Mouse (Mus musculus) adrenal gland, adult 2 months (tissue): ENCODE data around the gene Nucb1. TPM values are rescaled to one million over a fixed set of nuclear protein-coding genes. Genes with fewer than 3 reads are reported as not detected.

Experiments
- microRNA-seq, 2 experiments: library from miRNA; unstranded; fragments of <30 nt; microRNA quantifications; one replicate each; pipeline ENCODE4 v1.2.0; 2021
- polyA plus RNA-seq: library from polyadenylated mRNA; depleted of rRNA; stranded (reverse); fragments of >200 nt; gene quantifications from 2 replicates; pipeline ENCODE4 v1.2.3, GENCODE M21; 2012; rRNA removed
- total RNA-seq, 2 experiments: library from RNA; stranded (reverse); gene quantifications; 2 replicates each; pipeline ENCODE4 v1.2.3; 2021

The Nucb1 gene
- total and polyA plus RNA-seq, 3 experiments = 280 to 643 (median 286) TPM

Small RNAs within 50 kb of the gene (microRNA-seq; reads per million reads assigned to microRNA genes)
- gene Gm22133 = 0.83 to 1.8 reads per million in 2 experiments

Other genes starting within 250 kb of the Nucb1 start
Only the 30 nearest of the 34 such genes appear.
- 1 to 10 TPM; 5.2 to 9.4 TPM for gene Trpm4, start 176.6 kb downstream of the Nucb1 start, total RNA-seq
- gene Trpm4, start 176.6 kb downstream of the Nucb1 start, polyA plus RNA-seq = 8.8 and 11.2 TPM in 2 replicates
- under 1 TPM in 1 of 2 experiments, not detected in 1; 0.23 TPM for gene Hrc, start 175.1 kb downstream of the Nucb1 start, total RNA-seq
- gene Hrc, start 175.1 kb downstream of the Nucb1 start, polyA plus RNA-seq = 0.18 TPM in 1 of 2 replicates, not detected in the other
- gene Ppfia3, start 143.4 kb downstream of the Nucb1 start, total RNA-seq = 1 to 10 TPM; 1.1 to 2.8 TPM
- 4.3 and 4.7 TPM in 2 replicates for gene Ppfia3, start 143.4 kb downstream of the Nucb1 start, polyA plus RNA-seq
- gene Lin7b, start 139.8 kb downstream of the Nucb1 start, total RNA-seq = 1 to 10 TPM; 2.4 to 3.8 TPM
- gene Lin7b, start 139.8 kb downstream of the Nucb1 start, polyA plus RNA-seq = 5.7 and 10.3 TPM in 2 replicates
- gene Snrnp70, start 114.7 kb downstream of the Nucb1 start, total RNA-seq = 100 to 1,000 TPM; 219 to 278 TPM
- 230 and 236 TPM in 2 replicates for gene Snrnp70, start 114.7 kb downstream of the Nucb1 start, polyA plus RNA-seq
- gene Kcna7, start 104.8 kb downstream of the Nucb1 start, total RNA-seq = not detected
- gene Kcna7, start 104.8 kb downstream of the Nucb1 start, polyA plus RNA-seq = not detected in 2 replicates
- gene Ntf5, start 96.7 kb downstream of the Nucb1 start, total RNA-seq = not detected
- not detected in 2 replicates for gene Ntf5, start 96.7 kb downstream of the Nucb1 start, polyA plus RNA-seq
- gene Lhb, start 89.6 kb downstream of the Nucb1 start, total RNA-seq = not detected
- not detected in 2 replicates for gene Lhb, start 89.6 kb downstream of the Nucb1 start, polyA plus RNA-seq
- 10 to 100 TPM; 46.4 to 57.6 TPM for gene Gys1, start 75.6 kb downstream of the Nucb1 start, total RNA-seq
- 64.0 and 82.1 TPM in 2 replicates for gene Gys1, start 75.6 kb downstream of the Nucb1 start, polyA plus RNA-seq
- 10 to 100 TPM; 38.2 to 52.3 TPM for gene Ruvbl2, start 72.3 kb downstream of the Nucb1 start, total RNA-seq
- 70.2 and 89.3 TPM in 2 replicates for gene Ruvbl2, start 72.3 kb downstream of the Nucb1 start, polyA plus RNA-seq
- gene Ftl1, start 50.5 kb downstream of the Nucb1 start, total RNA-seq = 1,000 to 10,000 TPM; 1,338 to 1,480 TPM
- gene Ftl1, start 50.5 kb downstream of the Nucb1 start, polyA plus RNA-seq = 7,024 and 7,397 TPM in 2 replicates
- gene Bax, start 43.5 kb downstream of the Nucb1 start, total RNA-seq = 10 to 100 TPM; 52.5 to 60.6 TPM
- 148 and 158 TPM in 2 replicates for gene Bax, start 43.5 kb downstream of the Nucb1 start, polyA plus RNA-seq
- gene Tulp2, start 28.5 kb downstream of the Nucb1 start, total RNA-seq = under 1 TPM; 0.41 to 0.75 TPM
- gene Tulp2, start 28.5 kb downstream of the Nucb1 start, polyA plus RNA-seq = 0.44 and 0.64 TPM in 2 replicates
- 10 to 100 TPM in 1 of 2 experiments, 1 to 10 TPM in 1; 2.2 to 33.5 TPM for gene Gm45808, start 23.6 kb downstream of the Nucb1 start, total RNA-seq
- 0.45 TPM in 1 of 2 replicates, not detected in the other for gene Gm45808, start 23.6 kb downstream of the Nucb1 start, polyA plus RNA-seq
- gene Dhdh, start 21.6 kb downstream of the Nucb1 start, total RNA-seq = 10 to 100 TPM; 55.4 to 71.1 TPM
- 17.6 and 21.4 TPM in 2 replicates for gene Dhdh, start 21.6 kb downstream of the Nucb1 start, polyA plus RNA-seq
- gene Ppp1r15a, start 15.9 kb upstream of the Nucb1 start, total RNA-seq = 10 to 100 TPM; 49.0 to 57.8 TPM
- gene Ppp1r15a, start 15.9 kb upstream of the Nucb1 start, polyA plus RNA-seq = 49.5 and 49.7 TPM in 2 replicates
- gene Plekha4, start 15.9 kb upstream of the Nucb1 start, total RNA-seq = 1 to 10 TPM; 3.0 to 5.9 TPM
- 9.8 and 15.6 TPM in 2 replicates for gene Plekha4, start 15.9 kb upstream of the Nucb1 start, polyA plus RNA-seq
- gene Hsd17b14, start 44.5 kb upstream of the Nucb1 start, total RNA-seq = 1 to 10 TPM; 2.3 TPM
- gene Hsd17b14, start 44.5 kb upstream of the Nucb1 start, polyA plus RNA-seq = 1.5 and 2.3 TPM in 2 replicates
- 100 to 1,000 TPM; 213 to 292 TPM for gene Bcat2, start 59.7 kb upstream of the Nucb1 start, total RNA-seq
- 166 and 170 TPM in 2 replicates for gene Bcat2, start 59.7 kb upstream of the Nucb1 start, polyA plus RNA-seq
- gene Fgf21, start 105.1 kb upstream of the Nucb1 start, total RNA-seq = not detected
- gene Fgf21, start 105.1 kb upstream of the Nucb1 start, polyA plus RNA-seq = 0.15 and 0.16 TPM in 2 replicates
- gene Fut1, start 106.9 kb upstream of the Nucb1 start, total RNA-seq = not detected
- not detected in 2 replicates for gene Fut1, start 106.9 kb upstream of the Nucb1 start, polyA plus RNA-seq
- gene Izumo1, start 111.4 kb upstream of the Nucb1 start, total RNA-seq = under 1 TPM; 0.28 to 0.29 TPM
- 0.65 and 0.89 TPM in 2 replicates for gene Izumo1, start 111.4 kb upstream of the Nucb1 start, polyA plus RNA-seq
- gene Rasip1, start 117.1 kb upstream of the Nucb1 start, total RNA-seq = 10 to 100 TPM; 13.5 to 20.6 TPM
- gene Rasip1, start 117.1 kb upstream of the Nucb1 start, polyA plus RNA-seq = 42.9 and 56.4 TPM in 2 replicates
- gene Mamstr, start 129.6 kb upstream of the Nucb1 start, total RNA-seq = 1 to 10 TPM; 3.0 to 5.8 TPM
- 5.1 and 5.8 TPM in 2 replicates for gene Mamstr, start 129.6 kb upstream of the Nucb1 start, polyA plus RNA-seq
- under 1 TPM in 1 of 2 experiments, not detected in 1; 0.09 TPM for gene Fut2, start 156.0 kb upstream of the Nucb1 start, total RNA-seq
- gene Fut2, start 156.0 kb upstream of the Nucb1 start, polyA plus RNA-seq = not detected in 2 replicates
- gene Ntn5, start 173.6 kb upstream of the Nucb1 start, total RNA-seq = under 1 TPM in 1 of 2 experiments, not detected in 1; 0.31 TPM
- 0.40 and 0.86 TPM in 2 replicates for gene Ntn5, start 173.6 kb upstream of the Nucb1 start, polyA plus RNA-seq
- gene Sec1, start 184.0 kb upstream of the Nucb1 start, total RNA-seq = under 1 TPM; 0.29 to 0.41 TPM
- 0.57 and 0.58 TPM in 2 replicates for gene Sec1, start 184.0 kb upstream of the Nucb1 start, polyA plus RNA-seq
- gene Car11, start 189.4 kb upstream of the Nucb1 start, total RNA-seq = 10 to 100 TPM; 10.9 to 18.6 TPM
- 30.0 and 38.2 TPM in 2 replicates for gene Car11, start 189.4 kb upstream of the Nucb1 start, polyA plus RNA-seq
- 100 to 1,000 TPM in 1 of 2 experiments, 10 to 100 TPM in 1; 54.3 to 225 TPM for gene Dbp, start 194.7 kb upstream of the Nucb1 start, total RNA-seq
- gene Dbp, start 194.7 kb upstream of the Nucb1 start, polyA plus RNA-seq = 569 and 796 TPM in 2 replicates
- 1,000 to 10,000 TPM in 1 of 2 experiments, 100 to 1,000 TPM in 1; 972 to 1,050 TPM for gene Rpl18, start 205.1 kb upstream of the Nucb1 start, total RNA-seq
- gene Rpl18, start 205.1 kb upstream of the Nucb1 start, polyA plus RNA-seq = 1,143 and 1,258 TPM in 2 replicates